Mouse (Mus musculus) stomach, embryonic 14.5 days (tissue): ENCODE results near the gene Itpr2. TPM values are rescaled to one million over a fixed set of nuclear protein-coding genes. Genes with fewer than 3 reads are reported as not detected.

ENCODE experiments used
- ATAC-seq: fragments of 200-750 bp; cut with Nextera tagmentation; 2 replicates; pipeline ENCODE4 v1.8.0; 2017; ENCODE audit warnings: low read depth, moderate TSS enrichment; ENCODE audit not compliant: insufficient number of reproducible peaks, insufficient read depth, low FRiP score
- H3K27ac ChIP-seq: fragments of 300-500 bp; sonication (generic); 2 replicates; pipeline ENCODE4 v1.5.1; 2014; ENCODE audit warnings: mild to moderate bottlenecking, low read length, moderate library complexity, mixed read lengths
- H3K27me3 ChIP-seq: fragments of 300-500 bp; sonication (generic); 2 replicates; pipeline ENCODE4 v1.6.1; 2014; ENCODE audit warnings: low read length, control low read depth, mixed read lengths; ENCODE audit not compliant: control insufficient read depth, insufficient read depth
- H3K36me3 ChIP-seq: fragments of 300-500 bp; sonication (generic); 2 replicates; pipeline ENCODE4 v1.6.1; 2014; ENCODE audit warnings: mild to moderate bottlenecking, control low read depth, low read length, moderate library complexity, mixed read lengths; ENCODE audit not compliant: control insufficient read depth, insufficient read depth
- H3K4me1 ChIP-seq: fragments of 300-500 bp; sonication (generic); 2 replicates; pipeline ENCODE4 v1.6.1; 2014; ENCODE audit warnings: low read length, control low read depth, mixed read lengths; ENCODE audit not compliant: control insufficient read depth, insufficient read depth
- H3K4me2 ChIP-seq: fragments of 300-500 bp; sonication (generic); replicated peaks from 2 replicates; pipeline ENCODE4 v1.6.1; 2014; ENCODE audit warnings: low read depth, low read length, control low read depth
- H3K4me3 ChIP-seq: fragments of 300-500 bp; sonication (generic); 2 replicates; pipeline ENCODE4 v1.5.1; 2014; ENCODE audit warnings: low read depth, low read length, control low read depth
- H3K9ac ChIP-seq: fragments of 300-500 bp; sonication (generic); replicated peaks from 2 replicates; pipeline ENCODE4 v1.6.1; 2014; ENCODE audit warnings: low read depth, mild to moderate bottlenecking, control low read depth, low read length, moderate library complexity, mixed read lengths
- H3K9me3 ChIP-seq: fragments of 300-500 bp; sonication (generic); 2 replicates; pipeline ENCODE4 v1.6.1; 2016; ENCODE audit warnings: low read depth, low read length, control low read depth; ENCODE audit not compliant: control insufficient read depth
- WGBS: fragments of 180-500 bp; shearing (Covaris S2); extraction: QIAGEN DNeasy Blood & Tissue Kit; methylation state at CpG from one replicate; pipeline ENCODE4 v1.1.7; 2014; 5-methylcytosine and 5-hydroxymethylcytosine counted together
- polyA plus RNA-seq: library from polyadenylated mRNA; unstranded; fragments of >200 nt; fragmentation: Nextera tagmentation; extraction: Ambion mirVana; gene quantifications from 2 replicates; pipeline ENCODE4 v1.2.1, GENCODE M21; 2014

The Itpr2 gene
- polyA plus RNA-seq, 1 experiment from 2014 or later: 10.0 TPM

GRCm38 (mm10) chr6:146434217-146434616 lies 67.8 kb downstream of the Itpr2 start:
- no peak for ATAC-seq
- WGBS: 90% methylated on average over 2 of the region's 2 CpGs
- Histone ChIP-seq H3K9ac (no peak overlapping the region), H3K4me2 (no peak overlapping the region), H3K4me3 (no peak overlapping the region), H3K27me3 (no peaks in the 10 kb centered on the region), H3K4me1 (no peaks in the 10 kb centered on the region), H3K27ac (no peak overlapping the region), H3K9me3 (no peaks in the 10 kb centered on the region), H3K36me3 (no peaks in the 10 kb centered on the region)

- WGBS: 57% methylated on average over 8 of the region's 8 CpGs
- H3K9ac ChIP-seq: no peak overlapping the region
- H3K4me2 ChIP-seq: no peak overlapping the region
- H3K36me3 ChIP-seq: no peaks in the 10 kb centered on the region
- no peak overlapping the region for H3K4me3 ChIP-seq
- no peaks in the 10 kb centered on the region for H3K4me1 ChIP-seq
- H3K9me3 ChIP-seq: no peaks in the 10 kb centered on the region
- no peak for ATAC-seq
- H3K27me3 ChIP-seq: no peaks in the 10 kb centered on the region
- H3K27ac ChIP-seq: no peak overlapping the region; the same call in 1 of the 2 replicates
These were observed 69.7 kb downstream of the Itpr2 start for GRCm38 (mm10) chr6:146432218-146432865.

DNA sequence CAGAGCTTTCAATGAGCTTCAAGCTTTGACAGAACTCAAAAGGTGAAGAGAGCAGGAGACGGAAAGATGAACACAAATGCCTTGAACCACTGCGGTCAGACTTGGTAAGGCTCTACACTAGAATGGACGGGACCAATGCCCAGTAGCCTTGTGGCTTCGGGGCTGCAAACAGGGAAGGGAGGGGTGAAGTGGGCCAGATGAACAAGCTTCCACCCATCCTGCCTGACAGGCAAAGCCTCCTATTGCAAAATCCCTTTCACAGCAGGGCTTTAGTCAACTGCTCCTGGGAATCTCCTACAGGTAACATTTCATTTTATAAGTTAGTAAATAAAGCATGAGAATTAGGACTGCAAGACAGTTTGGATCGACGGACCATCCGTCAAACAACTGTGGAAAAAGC lies 70.2 kb downstream of the Itpr2 start:
- Histone ChIP-seq H3K4me1 (no peaks in the 10 kb centered on the region), H3K27ac (no peak overlapping the region), H3K4me2 (no peak overlapping the region), H3K36me3 (no peaks in the 10 kb centered on the region), H3K9me3 (no peaks in the 10 kb centered on the region), H3K9ac (no peak overlapping the region), H3K4me3 (no peak overlapping the region), H3K27me3 (no peaks in the 10 kb centered on the region)
- no peak for ATAC-seq
- WGBS: 64% methylated on average over 7 of the region's 7 CpGs

DNA sequence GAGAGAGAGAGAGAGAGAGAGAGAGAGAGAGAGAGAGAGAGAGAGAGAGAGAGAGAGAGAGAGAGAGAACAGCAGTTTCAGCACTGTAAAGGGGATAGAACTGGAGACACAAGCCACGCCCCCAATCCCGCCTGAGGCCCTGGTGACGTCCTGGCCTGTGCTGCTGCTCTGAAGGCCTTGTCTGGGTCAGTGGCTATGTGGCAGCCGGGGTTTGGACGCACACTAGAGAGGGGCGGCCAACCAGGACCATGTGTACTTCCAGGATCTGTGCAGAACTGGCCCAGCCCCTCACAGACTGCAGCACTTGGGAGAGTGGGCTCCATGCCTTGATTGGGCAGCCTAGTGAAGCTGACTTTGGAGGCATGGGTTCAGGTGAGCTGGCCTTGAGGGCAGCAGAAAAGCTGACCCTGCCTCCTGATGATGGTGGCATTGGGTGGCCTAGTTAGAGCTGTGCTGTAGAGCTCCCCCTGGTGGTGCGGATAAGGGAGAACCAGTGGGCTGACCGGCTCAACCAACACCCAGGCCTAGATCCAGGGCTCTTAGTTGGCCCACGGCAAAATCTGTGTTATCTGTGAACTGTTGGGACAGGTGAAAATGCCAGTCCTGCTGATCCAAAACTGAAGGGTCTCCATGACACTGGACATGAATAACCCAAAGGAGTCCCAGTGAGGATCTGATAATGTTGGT lies 72.2 kb downstream of the Itpr2 start:
- peak; percentile 34; the same call in 1 of the 2 replicates for ATAC-seq
- WGBS: 58% methylated on average over 9 of the region's 9 CpGs
- Histone ChIP-seq H3K36me3 (no peaks in the 10 kb centered on the region), H3K9me3 (no peaks in the 10 kb centered on the region), H3K4me1 (no peaks in the 10 kb centered on the region), H3K27ac (no peak overlapping the region), H3K27me3 (no peaks in the 10 kb centered on the region), H3K4me2 (no peak overlapping the region), H3K4me3 (no peak overlapping the region), H3K9ac (no peak overlapping the region)

- ATAC-seq: no peak
- H3K4me2 ChIP-seq: no peak overlapping the region
- H3K9me3 ChIP-seq: no peaks in the 10 kb centered on the region
- H3K27me3 ChIP-seq: no peaks in the 10 kb centered on the region
- H3K4me1 ChIP-seq: no peaks in the 10 kb centered on the region
- no peak overlapping the region for H3K27ac ChIP-seq
- no peak overlapping the region for H3K4me3 ChIP-seq
- 60% methylated on average over 3 of the region's 3 CpGs for WGBS
- no peaks in the 10 kb centered on the region for H3K36me3 ChIP-seq
- H3K9ac ChIP-seq: no peak overlapping the region
These were observed 77.2 kb downstream of the Itpr2 start for GRCm38 (mm10) chr6:146424778-146425177.

- H3K27me3 ChIP-seq: no peaks in the 10 kb centered on the region
- H3K36me3 ChIP-seq: no peaks in the 10 kb centered on the region
- no peak overlapping the region for H3K9ac ChIP-seq
- H3K27ac ChIP-seq: no peak overlapping the region
- no peak overlapping the region for H3K4me3 ChIP-seq
- no peaks in the 10 kb centered on the region for H3K4me1 ChIP-seq
- no peaks in the 10 kb centered on the region for H3K9me3 ChIP-seq
- ATAC-seq: no peak
- WGBS: 77% methylated on average over 6 of the region's 6 CpGs
- no peak overlapping the region for H3K4me2 ChIP-seq
These were observed 77.7 kb downstream of the Itpr2 start for GRCm38 (mm10) chr6:146424326-146424725.

DNA sequence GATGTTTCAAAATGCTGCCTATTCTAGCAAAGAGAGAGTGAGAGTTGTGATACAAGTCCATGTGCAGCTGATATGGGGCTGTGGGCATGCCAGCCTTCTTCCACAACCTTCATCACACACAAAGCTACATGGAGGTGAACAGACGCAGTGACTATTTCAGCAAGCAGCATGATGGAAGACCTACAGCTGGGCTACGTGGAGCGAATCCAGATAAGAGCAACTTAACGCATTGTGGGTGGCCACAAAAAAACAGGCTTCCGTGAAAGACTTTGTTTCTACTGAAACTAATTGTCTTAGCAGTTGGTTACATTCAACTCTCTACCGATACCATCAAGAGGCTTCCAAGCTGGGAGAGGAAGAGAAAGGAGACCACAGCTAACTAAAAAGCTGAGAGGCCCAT lies 81.3 kb downstream of the Itpr2 start:
- no peak overlapping the region for H3K9ac ChIP-seq
- H3K4me1 ChIP-seq: no peaks in the 10 kb centered on the region
- H3K36me3 ChIP-seq: no peaks in the 10 kb centered on the region
- 32% methylated on average over 6 of the region's 6 CpGs for WGBS
- no peak overlapping the region for H3K4me3 ChIP-seq
- ATAC-seq: no peak
- no peaks in the 10 kb centered on the region for H3K27me3 ChIP-seq
- no peak overlapping the region for H3K27ac ChIP-seq
- H3K9me3 ChIP-seq: no peaks in the 10 kb centered on the region
- H3K4me2 ChIP-seq: no peak overlapping the region

- Histone ChIP-seq H3K4me1 (0 out of 2 replicates have a peak, but pooled peaks cover 5% of the 10 kb centered on the region), H3K9ac (no peak overlapping the region), H3K27me3 (no peaks in the 10 kb centered on the region), H3K27ac (no peak overlapping the region), H3K36me3 (no peaks in the 10 kb centered on the region), H3K4me2 (no peak overlapping the region), H3K9me3 (no peaks in the 10 kb centered on the region), H3K4me3 (no peak overlapping the region)
- ATAC-seq: no peak
- 75% methylated on average over 2 of the region's 2 CpGs for WGBS
These were observed 85.6 kb downstream of the Itpr2 start for GRCm38 (mm10) chr6:146416461-146416860.
